Mouse (Mus musculus) urinary bladder, adult 2 months (tissue): ENCODE data around the gene Rdh13. TPM values are rescaled to one million over a fixed set of nuclear protein-coding genes. Genes with fewer than 3 reads are reported as not detected.
A peak's percentile ranks its signal among the peaks of the same experiment; 100 is the strongest.

Source experiments
- DNase-seq: peaks from one replicate; pipeline ENCODE4 v3.0.0; 2022; ENCODE audit warnings: low spot score
- polyA plus RNA-seq: library from polyadenylated mRNA; depleted of rRNA; stranded (reverse); fragments of >200 nt; gene quantifications from 2 replicates; pipeline ENCODE4 v1.2.3, GENCODE M21; 2012; rRNA removed

Gene Rdh13
- polyA plus RNA-seq, result 22.3 and 24.7 TPM in 2 replicates

- DNase-seq, result peak; percentile 69
Measured at GRCm38 (mm10) chr7:4445216-4445791, at the start of gene Rdh13. Gene Rdh13 (minus strand): TSS chr7:4445649.

GRCm38 (mm10) chr7:4493991-4494390 is 48.5 kb upstream of the Rdh13 start:
- no peak for DNase-seq

GRCm38 (mm10) chr7:4492284-4493224 is 47.1 kb upstream of the Rdh13 start:
- no peak for DNase-seq

- DNase-seq, result no peak
Measured at GRCm38 (mm10) chr7:4491308-4491707, 45.9 kb upstream of the Rdh13 start.

- DNase-seq, result no peak
Measured at GRCm38 (mm10) chr7:4482281-4482680, 36.8 kb upstream of the Rdh13 start.

GRCm38 (mm10) chr7:4479674-4480073 is 34.2 kb upstream of the Rdh13 start:
- DNase-seq, result no peak

GRCm38 (mm10) chr7:4478796-4479291 is 33.4 kb upstream of the Rdh13 start:
- no peak for DNase-seq

- DNase-seq, result peak; percentile 53
Measured at GRCm38 (mm10) chr7:4478021-4478795, 32.8 kb upstream of the Rdh13 start.

- DNase-seq, result no peak
Measured at GRCm38 (mm10) chr7:4473940-4474339, 28.5 kb upstream of the Rdh13 start.

- peak; percentile 68 for DNase-seq
Measured at GRCm38 (mm10) chr7:4471179-4471555, 25.7 kb upstream of the Rdh13 start.

- no peak for DNase-seq
Measured at GRCm38 (mm10) chr7:4470275-4471178, 25.1 kb upstream of the Rdh13 start.

GRCm38 (mm10) chr7:4467801-4468200 is 22.4 kb upstream of the Rdh13 start:
- DNase-seq, result no peak

- DNase-seq, result peak; percentile 55
Measured at GRCm38 (mm10) chr7:4464194-4464824, 18.9 kb upstream of the Rdh13 start.

GRCm38 (mm10) chr7:4460576-4461434 is 15.4 kb upstream of the Rdh13 start, which contains the start of gene Eps8l1:
Gene Eps8l1 (plus strand): TSS chr7:4460674.
- no peak for DNase-seq

- peak; percentile 51 for DNase-seq
Measured at GRCm38 (mm10) chr7:4452644-4453043, 7.2 kb upstream of the Rdh13 start.

- DNase-seq, result no peak
Measured at GRCm38 (mm10) chr7:4449211-4449610, 3.8 kb upstream of the Rdh13 start.

- DNase-seq, result no peak
Measured at GRCm38 (mm10) chr7:4448439-4448838, 3.0 kb upstream of the Rdh13 start.

- no peak for DNase-seq
Measured at GRCm38 (mm10) chr7:4447138-4447537, 1.7 kb upstream of the Rdh13 start.

GRCm38 (mm10) chr7:4440549-4440948 is 4.9 kb downstream of the Rdh13 start:
- no peak for DNase-seq

GRCm38 (mm10) chr7:4437721-4438120 is 7.7 kb downstream of the Rdh13 start:
- DNase-seq, result peak; percentile 4
